Comparison of ENCODE assay signal across 25 mouse cellular contexts in genomic region chr17:43136720-43137119, GRCm38 (mm10).
DNase-seq lines count a peak whose midpoint lies in the region; ATAC-seq lines count a peak whose summit lies in the region.
"Had no signal": no experiment of that assay in that cellular context is flagged by ENCODE, and none has a peak within 500 bp of the region (broad histone marks: within the 10 kb centered on the region; RNA-seq: fewer than 3 reads in every experiment).

No protein-coding gene starts in this region.

- H3K36me3 ChIP-seq in heart, embryonic 10.5 days, result no peaks in the 10 kb centered on the region
- H3K36me3 ChIP-seq in neural tube, embryonic 15.5 days, result no peaks in the 10 kb centered on the region
- H3K36me3 ChIP-seq: heart, embryonic 13.5 days; hindbrain, embryonic 10.5 days; limb, embryonic 12.5 days; liver, embryonic 15.5 days; lung, embryonic 15.5 days; midbrain, embryonic 12.5 days; neural tube, embryonic 13.5 days had no signal

- peak; percentile 23 to 24 for DNase-seq in cerebellum, postnatal 10 days
- DNase-seq in cerebellum, postnatal 4 days (ENCODE audit: low spot score in 2 of 2), result no peak
- peak; percentile 48 for DNase-seq in heart, embryonic 10.5 days (ENCODE audit: low spot score)
- no peak for DNase-seq in heart, postnatal 36 days
- DNase-seq in neural tube, embryonic 10.5 days (ENCODE audit: extremely low spot score, low spot score), result no peak
- no peak for DNase-seq in adrenal gland, adult 18-20 months (ENCODE audit: low spot score in 2 of 2)
- DNase-seq: adrenal gland, adult 8-10 months; cerebellum, adult 8-10 months; heart, adult 2 months; heart, postnatal 10 days; kidney, postnatal 14 days; thymus, postnatal 14 days had no signal

- no peak overlapping the region for H3K4me2 ChIP-seq in neural tube, embryonic 15.5 days
- H3K4me2 ChIP-seq: heart, embryonic 13.5 days; limb, embryonic 12.5 days; liver, embryonic 15.5 days; lung, embryonic 15.5 days; midbrain, embryonic 12.5 days; neural tube, embryonic 13.5 days had no signal

- H3K4me1 ChIP-seq in heart, embryonic 10.5 days, result peaks cover 3% of the 10 kb centered on the region; the same call in 1 of the 2 replicates
- 0 out of 2 replicates have a peak, but pooled peaks cover 5% of the 10 kb centered on the region for H3K4me1 ChIP-seq in neural tube, embryonic 15.5 days
- H3K4me1 ChIP-seq: midbrain, embryonic 12.5 days had no signal

- intact Hi-C loops in heart, postnatal 36 days (cut with DNase I), result no loop called here

- H3K9me3 ChIP-seq in heart, embryonic 10.5 days, result no peaks in the 10 kb centered on the region
- H3K9me3 ChIP-seq in neural tube, embryonic 15.5 days (replicated peaks), result no peaks in the 10 kb centered on the region
- H3K9me3 ChIP-seq: heart, embryonic 13.5 days; hindbrain, embryonic 10.5 days; limb, embryonic 12.5 days; liver, embryonic 15.5 days; lung, embryonic 15.5 days; midbrain, embryonic 12.5 days; neural tube, embryonic 13.5 days had no signal

- WGBS in heart, embryonic 10.5 days, result 52% methylated on average over 4 of the region's 4 CpGs
- 50% methylated on average over 4 of the region's 4 CpGs for WGBS in neural tube, embryonic 15.5 days

- no peak overlapping the region for H3K4me3 ChIP-seq in heart, embryonic 10.5 days
- H3K4me3 ChIP-seq in neural tube, embryonic 15.5 days (replicated peaks), result no peak overlapping the region
- H3K4me3 ChIP-seq: erythroblast, embryonic 14.5 days; heart, adult 2 months; heart, embryonic 13.5 days; hindbrain, embryonic 10.5 days; limb, embryonic 12.5 days; liver, embryonic 15.5 days; lung, embryonic 15.5 days; midbrain, embryonic 12.5 days; myocyte; neural tube, embryonic 13.5 days had no signal

- no peaks in the 10 kb centered on the region for H3K27me3 ChIP-seq in heart, embryonic 10.5 days (ENCODE audit: insufficient read depth, poor library complexity, severe bottlenecking)
- H3K27me3 ChIP-seq in neural tube, embryonic 15.5 days (replicated peaks), result no peaks in the 10 kb centered on the region
- H3K27me3 ChIP-seq: CH12.LX; heart, embryonic 13.5 days; limb, embryonic 12.5 days; liver, embryonic 15.5 days; lung, embryonic 15.5 days; midbrain, embryonic 12.5 days; neural tube, embryonic 13.5 days had no signal

- peak; percentile 17; the same call in 1 of the 2 replicates for ATAC-seq in neural tube, embryonic 15.5 days (ENCODE audit: low FRiP score)
- ATAC-seq: activated CD4-positive, CD25-positive, alpha-beta regulatory T cell, adult 4 months; intestine, postnatal 0 days had no signal

- H3K9ac ChIP-seq in neural tube, embryonic 15.5 days (replicated peaks), result no peak overlapping the region
- H3K9ac ChIP-seq: heart, embryonic 13.5 days; limb, embryonic 12.5 days; liver, embryonic 15.5 days; lung, embryonic 15.5 days; midbrain, embryonic 12.5 days; neural tube, embryonic 13.5 days had no signal

- H3K27ac ChIP-seq in heart, embryonic 10.5 days, result no peak overlapping the region
- H3K27ac ChIP-seq in neural tube, embryonic 15.5 days (replicated peaks), result no peak overlapping the region
- H3K27ac ChIP-seq: heart, adult 2 months; heart, embryonic 13.5 days; hindbrain, embryonic 10.5 days; limb, embryonic 12.5 days; liver, embryonic 15.5 days; midbrain, embryonic 12.5 days; neural tube, embryonic 13.5 days had no signal

Comparison
In these comparisons a context has a peak if more than half of its experiments do, and no peak if none do; other contexts are left out.
1. DNase-seq: peak in cerebellum, postnatal 10 days (2 of 2) and heart, embryonic 10.5 days (single experiment); none in cerebellum, postnatal 4 days (0 of 2), heart, postnatal 36 days (0 of 2), neural tube, embryonic 10.5 days (single experiment) and adrenal gland, adult 18-20 months (0 of 2).